Mouse (Mus musculus) liver, embryonic 14.5 days (tissue): ENCODE results near the gene Pitpnm1.

Source experiments
- CTCF ChIP-seq: IDR thresholded peaks from 2 replicates; pipeline ENCODE4 v1.5.1; 2016; ENCODE audit warnings: antibody characterized with exemption, low read depth, control low read depth
- EP300 ChIP-seq: IDR thresholded peaks from 2 replicates; pipeline ENCODE4 v1.6.1; 2016; ENCODE audit warnings: antibody characterized with exemption, low read depth

DNA sequence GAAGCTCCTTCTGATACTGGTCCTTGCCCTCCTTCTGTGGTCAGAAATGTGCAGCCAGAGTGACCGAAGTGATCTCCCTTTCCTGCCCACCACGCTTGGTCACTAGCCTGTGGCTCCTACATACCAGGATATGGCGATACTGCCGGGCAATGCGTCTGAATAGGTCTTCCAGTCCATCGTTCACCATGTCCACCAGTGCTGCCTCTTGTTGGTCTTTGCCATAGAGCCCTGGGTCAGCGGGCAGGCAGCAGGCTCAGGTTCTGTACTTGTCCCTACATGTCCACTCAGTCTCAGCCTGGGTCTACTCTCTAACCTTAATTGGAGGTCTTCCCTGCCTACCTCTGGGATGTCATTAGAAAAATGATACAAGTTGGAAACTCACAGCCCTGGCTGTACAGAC is 41.8 kb upstream of the Pitpnm1 start:
- TF ChIP-seq CTCF (no peak), EP300 (no peak)
